Mouse (Mus musculus) B cell, adult 2 months (primary cell): Measurements from ENCODE around the gene Rps16.
"Not testable (repeated sequence)": the region's sequence is repeated elsewhere in the genome, so short reads cannot be mapped to it uniquely, and the experiment has no call there.

Source experiments
- DNase-seq, 2 experiments: peaks; one replicate each; pipeline ENCODE4 v3.0.0; 2022

Rps16 gene

DNA sequence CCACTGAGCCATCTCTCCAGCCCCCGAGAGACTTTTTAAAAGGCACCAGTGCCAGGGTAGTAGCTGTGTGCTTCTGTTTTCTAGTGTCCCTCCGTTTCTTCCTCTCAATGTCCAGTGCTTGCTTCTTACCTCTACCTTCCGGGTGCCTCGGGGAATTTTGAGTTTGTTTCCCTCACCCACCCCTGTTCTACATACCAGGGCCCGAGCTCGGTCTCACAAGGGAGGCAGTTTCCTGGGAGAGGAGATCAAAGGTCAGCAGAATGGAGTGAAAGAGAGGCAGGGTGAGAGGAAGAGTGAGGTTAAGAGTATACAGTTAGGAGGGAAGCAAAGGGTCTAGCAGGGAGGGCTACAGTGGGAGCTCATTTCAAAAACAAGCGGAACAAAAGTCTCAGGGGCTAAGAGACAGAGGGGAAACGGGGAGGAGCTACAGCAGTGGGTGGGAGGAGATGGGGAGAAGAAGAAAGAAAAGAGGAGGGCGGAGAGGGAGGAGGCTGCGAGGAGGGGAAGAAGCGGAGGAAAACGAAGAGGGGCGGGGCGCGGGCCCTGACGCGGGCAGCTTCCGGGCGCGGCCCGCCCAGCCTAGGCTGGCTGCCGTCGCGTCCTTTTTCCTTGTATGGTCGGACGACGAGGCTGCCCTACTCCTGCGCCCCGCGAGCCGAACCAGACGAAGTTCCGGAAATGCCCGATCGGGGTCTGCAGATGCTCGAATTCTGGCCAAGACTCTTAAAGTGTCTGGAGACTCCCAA lies 24.9 kb downstream of the Rps16 start:
- peak; percentile 93 to 94 for DNase-seq

GRCm38 (mm10) chr7:28376011-28376771 lies 25.7 kb downstream of the Rps16 start:
- DNase-seq = peak; percentile 87 to 88

GRCm38 (mm10) chr7:28377190-28378065 lies 27.0 kb downstream of the Rps16 start:
- DNase-seq = peak; percentile 58 to 67

DNA sequence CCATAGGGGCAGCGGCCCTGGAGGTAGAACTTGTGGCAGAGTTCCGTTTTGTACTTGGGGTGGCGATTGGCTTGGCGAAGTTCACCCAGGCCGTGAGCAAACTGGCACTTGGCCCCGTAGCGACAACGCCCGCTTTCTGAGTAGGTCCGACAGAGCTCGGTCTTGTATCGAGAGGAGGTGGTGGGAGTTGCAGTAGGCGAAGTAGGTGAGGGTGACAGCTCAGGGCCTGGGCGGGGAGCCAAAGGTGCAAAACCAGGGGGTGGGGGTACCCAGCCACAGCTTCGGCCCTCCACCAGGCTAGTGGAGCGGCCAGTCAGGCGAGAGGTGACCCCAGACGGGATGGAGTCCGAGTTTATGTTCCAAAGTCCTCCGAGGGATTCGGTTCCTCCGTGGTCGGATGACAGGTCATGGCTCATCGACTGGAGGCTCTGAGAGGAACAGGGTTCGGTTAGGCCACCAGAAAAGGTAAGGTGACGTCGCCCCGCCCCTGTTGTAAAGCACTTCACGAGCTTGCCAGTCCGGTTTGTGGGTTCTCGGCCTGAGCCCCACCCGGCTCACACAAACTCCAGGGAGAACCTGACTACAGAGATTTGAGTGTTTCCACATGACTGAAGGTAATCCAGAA lies 27.7 kb downstream of the Rps16 start:
- peak; percentile 78 to 79 for DNase-seq

DNA sequence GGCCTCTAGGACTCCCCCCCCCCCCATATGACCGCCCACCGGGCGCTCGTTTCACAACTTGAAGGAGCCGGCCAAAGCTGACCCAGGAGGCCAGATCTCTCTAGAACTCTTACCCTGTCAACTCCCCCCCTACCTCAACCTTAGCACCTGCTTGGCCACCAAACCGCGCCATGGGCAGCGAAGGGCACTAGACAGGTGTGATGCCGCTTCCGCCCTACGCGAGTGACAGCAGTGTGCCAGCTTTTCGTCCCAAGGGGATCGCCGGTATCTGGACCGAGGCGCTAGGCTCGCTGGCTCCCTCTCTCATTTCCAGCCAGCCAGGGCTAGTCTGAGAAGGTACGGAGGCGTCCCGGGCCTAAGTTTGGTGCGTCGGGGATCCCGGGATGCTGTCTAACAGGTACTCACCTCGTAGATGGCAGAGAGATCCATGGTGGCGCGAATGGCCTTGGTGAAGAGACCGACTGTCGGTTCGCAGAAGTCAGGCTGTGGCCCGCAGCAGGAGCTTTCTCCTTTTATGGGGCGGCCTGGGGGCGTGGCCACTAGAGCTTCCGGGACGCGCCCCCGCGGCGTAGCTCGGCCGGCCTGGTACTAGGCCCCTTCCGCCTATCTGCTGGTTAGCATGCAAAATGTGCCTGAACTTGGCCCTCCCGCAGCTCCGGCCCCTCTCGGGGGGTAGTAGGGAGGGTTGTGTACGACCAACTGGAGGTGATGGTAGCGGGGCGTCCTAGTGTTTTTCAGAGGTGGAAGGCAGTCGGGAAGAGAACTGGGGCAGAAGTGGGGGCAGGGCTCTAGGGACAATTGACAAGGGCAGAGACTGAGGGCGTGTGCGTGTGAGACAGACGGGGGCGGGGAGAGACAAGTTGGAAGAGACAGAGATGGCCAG lies 28.6 kb downstream of the Rps16 start:
- DNase-seq = peak; percentile 99

- peak; percentile 58 to 66 for DNase-seq
Observed at GRCm38 (mm10) chr7:28380237-28381016, 30.0 kb downstream of the Rps16 start, which contains the start of gene Zfp36. Zfp36 (minus strand) TSS chr7:28380253.

GRCm38 (mm10) chr7:28381017-28381790 lies 30.8 kb downstream of the Rps16 start:
- DNase-seq = peak; percentile 93 to 95

- DNase-seq = peak; percentile 94 to 96
Observed at GRCm38 (mm10) chr7:28381938-28382337, 31.5 kb downstream of the Rps16 start.

DNA sequence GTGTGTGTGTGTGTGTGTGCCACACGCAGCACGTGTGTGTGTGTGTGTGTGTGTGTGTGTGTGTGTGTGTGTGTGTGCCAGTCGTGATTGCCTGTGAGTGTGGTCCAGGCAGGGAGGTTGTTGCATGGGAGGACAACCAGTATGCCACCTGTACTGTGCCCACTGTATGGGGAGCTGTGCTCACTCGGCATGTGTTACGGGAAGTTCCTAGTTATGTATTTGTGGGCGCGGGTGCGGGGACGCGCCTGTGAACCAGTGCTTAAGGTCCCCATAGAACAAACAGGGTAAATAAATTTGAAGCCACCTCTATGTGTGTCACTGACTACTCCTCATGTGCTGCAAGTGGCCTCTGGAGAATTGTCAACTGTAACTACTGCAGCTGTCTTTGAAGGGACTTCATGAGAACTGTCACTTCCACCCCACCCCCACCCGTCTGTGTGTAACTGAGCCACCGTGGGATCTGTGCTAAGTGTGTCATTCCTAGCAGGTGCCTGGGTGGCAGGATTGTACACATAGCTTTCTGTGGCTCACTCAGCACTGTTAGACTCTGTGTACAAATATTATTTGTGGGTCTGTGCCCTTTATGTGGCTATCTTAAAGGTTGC lies 32.0 kb downstream of the Rps16 start:
- DNase-seq = peak in 1 of 2 experiments; percentile 84

DNA sequence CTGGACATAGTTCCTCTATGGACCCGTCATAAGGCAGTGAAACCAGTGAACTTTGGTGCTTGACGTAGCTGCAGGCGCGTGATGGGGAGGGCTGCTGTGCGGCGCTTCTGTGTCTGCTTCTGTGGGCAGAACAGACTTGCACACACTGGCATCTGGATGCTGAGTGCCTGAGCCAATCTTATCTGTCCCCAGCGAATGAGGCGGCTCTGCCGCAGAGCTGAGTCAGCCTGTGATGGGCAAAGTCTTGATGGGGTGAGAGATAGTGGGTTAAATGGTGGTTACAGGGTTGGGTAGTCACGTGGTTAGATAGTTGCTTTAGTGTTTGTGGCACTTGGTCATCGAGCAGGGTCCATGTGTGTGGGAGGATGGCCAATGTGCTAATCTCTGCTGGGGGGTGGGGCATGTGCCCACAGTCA lies 32.5 kb downstream of the Rps16 start:
- DNase-seq = peak; percentile 86 to 89

GRCm38 (mm10) chr7:28383606-28384005 lies 33.2 kb downstream of the Rps16 start:
- no peak for DNase-seq

- DNase-seq = peak; percentile 54 to 59
Observed at GRCm38 (mm10) chr7:28384162-28384561, 33.7 kb downstream of the Rps16 start.

DNA sequence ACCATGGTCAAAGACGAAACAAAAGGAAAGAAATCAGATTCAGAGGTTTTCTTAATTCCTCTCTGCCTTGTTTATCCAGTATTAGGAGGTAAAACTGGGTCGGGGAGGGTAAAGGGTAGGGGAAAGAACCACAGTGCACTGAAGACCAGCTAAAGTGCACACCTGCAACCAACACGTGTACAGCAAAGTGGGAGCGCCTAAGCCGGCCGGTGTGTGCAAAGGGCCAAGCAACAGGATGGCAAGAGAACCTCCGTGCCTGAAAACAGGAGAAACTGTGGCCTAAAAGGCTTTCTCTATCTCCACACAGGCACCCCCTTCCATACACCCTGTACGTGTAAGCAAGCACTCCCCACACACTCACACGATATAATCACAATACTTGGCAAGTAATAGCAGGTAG lies 34.7 kb downstream of the Rps16 start:
- DNase-seq = no peak

DNA sequence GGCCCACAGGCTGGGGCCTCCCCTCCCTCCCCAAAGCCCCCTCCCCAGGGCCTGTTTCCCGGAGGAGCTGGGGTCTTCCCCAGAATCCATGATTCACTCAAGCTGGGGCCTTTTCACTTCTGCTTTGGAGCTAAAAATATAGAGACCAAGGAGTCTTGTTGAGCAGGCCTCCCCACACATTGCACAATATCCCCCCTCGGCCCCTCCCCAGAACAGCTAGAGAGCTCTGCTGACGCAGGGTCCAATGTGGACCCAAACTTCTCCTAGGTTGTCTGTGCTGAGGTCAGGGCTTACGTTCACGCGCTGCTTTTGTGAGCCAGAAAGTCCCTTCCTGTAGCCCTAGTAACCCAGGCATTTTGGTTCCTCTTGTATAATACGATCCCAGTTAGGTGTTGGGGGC lies 35.6 kb downstream of the Rps16 start:
- DNase-seq = peak in 1 of 2 experiments; percentile 63

DNA sequence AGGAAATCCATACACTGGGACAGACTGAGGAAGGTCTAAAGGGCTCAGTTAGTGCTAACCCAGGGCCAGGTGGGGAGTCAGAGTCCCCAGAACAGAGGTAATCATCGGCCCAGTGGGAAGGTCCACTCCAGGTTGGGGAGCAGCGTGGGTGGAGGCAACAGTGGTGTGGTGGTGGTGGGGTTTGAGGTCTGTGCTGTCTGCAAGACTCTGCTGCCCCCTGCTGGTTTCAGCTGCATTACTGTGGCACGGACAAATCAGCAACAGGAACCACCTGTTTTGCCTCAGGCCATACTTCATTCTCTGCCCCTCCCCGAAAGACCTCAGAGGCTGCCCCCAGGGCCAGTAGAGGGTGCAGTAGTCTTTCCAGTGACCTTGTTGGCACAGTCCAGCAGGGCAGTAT lies 36.0 kb downstream of the Rps16 start:
- DNase-seq = peak; percentile 93 to 94

DNA sequence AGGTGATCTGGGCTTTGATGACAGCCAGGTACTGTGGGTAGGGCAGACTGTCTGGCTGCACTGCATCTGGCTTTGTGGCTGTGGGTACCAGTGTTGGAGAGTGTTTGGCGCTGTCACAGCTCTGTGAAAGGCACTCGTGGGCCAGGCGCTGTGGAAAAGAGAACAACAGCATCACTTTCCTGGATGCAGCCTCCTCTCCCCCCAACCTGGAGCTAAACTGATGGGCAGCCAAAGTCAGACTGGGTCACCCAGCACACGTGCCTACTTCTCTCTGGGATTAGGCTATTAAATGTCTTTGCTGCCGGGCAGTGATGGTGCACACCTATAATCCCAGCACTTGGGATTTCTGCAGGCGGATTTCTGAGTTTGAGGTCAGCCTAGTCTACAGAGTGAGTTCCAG lies 36.4 kb downstream of the Rps16 start:
- DNase-seq = not testable (repeated sequence)

DNA sequence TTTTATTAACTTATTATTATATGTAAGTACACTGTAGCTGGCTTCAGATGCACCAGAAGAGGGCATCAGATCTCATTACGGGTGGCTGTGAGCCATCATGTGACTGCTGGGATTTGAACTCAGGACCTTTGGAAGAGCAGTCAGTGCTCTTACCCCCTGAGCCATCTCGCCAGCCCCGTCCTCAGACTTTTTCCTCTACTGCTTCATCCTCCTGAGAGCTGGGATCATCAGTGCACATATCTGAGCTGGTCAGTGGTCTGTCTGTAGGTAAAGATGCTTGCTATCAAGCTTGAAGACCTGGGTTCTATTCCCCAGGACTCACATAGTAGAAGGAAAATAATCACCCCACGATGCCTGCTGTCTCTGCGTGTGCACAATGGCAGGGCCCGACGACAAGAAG lies 36.9 kb downstream of the Rps16 start:
- not testable (repeated sequence) for DNase-seq

DNA sequence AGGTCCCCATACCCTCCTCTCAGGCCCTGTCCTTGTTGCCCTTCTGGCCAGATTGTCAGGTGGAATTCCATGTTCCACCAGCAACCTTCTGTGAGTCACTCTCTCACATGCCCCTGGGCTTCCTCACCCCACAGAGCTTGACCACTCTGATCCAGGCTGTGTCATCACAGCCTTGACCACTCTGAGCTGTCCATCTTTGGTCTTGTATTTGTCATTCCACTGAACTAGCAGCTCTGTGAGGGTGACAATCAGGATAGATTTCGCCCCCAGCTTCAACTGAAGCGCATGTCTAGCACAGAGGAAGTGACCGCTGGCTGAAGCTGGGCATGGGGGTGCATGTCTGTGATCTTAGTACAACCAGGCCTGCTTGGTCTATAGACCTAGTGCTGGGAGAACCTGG lies 39.9 kb downstream of the Rps16 start:
- no peak for DNase-seq
